Mouse (Mus musculus): Measurements from ENCODE around the gene Ccdc167. TPM values are rescaled to one million over a fixed set of nuclear protein-coding genes. Genes with fewer than 3 reads are reported as not detected.

Gene Ccdc167
- total RNA-seq, 1 experiment = 13.4 TPM

DNA sequence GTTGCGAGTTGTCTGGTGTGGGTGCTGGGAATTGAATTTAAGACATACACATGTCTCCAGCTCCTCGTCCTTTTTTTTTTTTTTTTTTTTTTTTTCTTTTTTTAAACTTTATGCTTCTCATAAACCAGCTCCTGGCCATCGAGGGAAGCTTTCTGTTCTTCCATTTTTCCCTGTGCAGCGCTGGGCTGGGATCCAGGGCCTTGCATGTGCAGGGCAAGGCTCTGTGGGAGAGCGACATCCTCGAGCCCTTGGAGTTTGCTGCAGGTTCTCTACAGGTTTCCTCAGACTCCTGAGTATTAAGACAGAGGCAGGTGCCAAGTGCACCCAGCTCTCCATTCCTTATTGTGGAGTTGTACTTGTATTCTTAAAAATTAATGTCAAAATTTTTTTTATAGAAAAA is 54.7 kb downstream of the Ccdc167 start:
- H3K9ac ChIP-seq (ENCODE audit: insufficient read depth, low read depth, low read length, poor library complexity, severe bottlenecking) = no peak overlapping the region
- DNase-seq (ENCODE audit: low read depth, low spot score) = no peak
- H3K9me3 ChIP-seq (ENCODE audit: control insufficient read depth, insufficient read depth, low read depth, low read length) = no peaks in the 10 kb centered on the region
- in situ Hi-C loops (cut with MboI; ENCODE audit: low sequenced_read_pairs in 2 of 2, unreplicated experiment in 2 of 2) = no loop called here
- peaks cover 11% of the 10 kb centered on the region; the same call in 1 of the 2 replicates for H3K36me3 ChIP-seq (ENCODE audit: control insufficient read depth, insufficient read depth, low read length, poor library complexity, severe bottlenecking)
- H3K4me3 ChIP-seq (ENCODE audit: insufficient read depth in 1 of 2, low read depth in 1 of 2, low read length in 2 of 2, poor library complexity in 1 of 2, severe bottlenecking in 1 of 2) = no peak overlapping the region
- H3K4me1 ChIP-seq (ENCODE audit: control insufficient read depth in 2 of 2, insufficient read depth in 2 of 2, low read length in 2 of 2, poor library complexity in 1 of 2) = peaks cover 0 to 4% of the 10 kb centered on the region in 2 experiments; a peak in 1 of 4 replicates
- 0 out of 2 replicates have a peak, but pooled peaks have one; percentile 55 for TF ChIP-seq ZNF384 (IDR thresholded peaks at IDR 0.05; ENCODE audit: low read depth, low read length)
- TF ChIP-seq ZC3H11A (IDR thresholded peaks at IDR 0.05; ENCODE audit: borderline replicate concordance, low read depth, low read length) = no peak
- H3K27ac ChIP-seq (ENCODE audit: insufficient read depth, low read depth, low read length, poor library complexity, severe bottlenecking) = no peak overlapping the region

GRCm38 (mm10) chr17:29660762-29661391 is 56.0 kb downstream of the Ccdc167 start:
- no peak for DNase-seq (ENCODE audit: low read depth, low spot score)
- Histone ChIP-seq H3K27ac (ENCODE audit: insufficient read depth, low read depth, low read length, poor library complexity, severe bottlenecking) (peak overlapping the region; percentile 69), H3K4me3 (ENCODE audit: insufficient read depth in 1 of 2, low read depth in 1 of 2, low read length in 2 of 2, poor library complexity in 1 of 2, severe bottlenecking in 1 of 2) (peak overlapping the region; percentile 95 to 99), H3K9me3 (ENCODE audit: control insufficient read depth, insufficient read depth, low read depth, low read length) (no peaks in the 10 kb centered on the region), H3K4me1 (ENCODE audit: control insufficient read depth in 2 of 2, insufficient read depth in 2 of 2, low read length in 2 of 2, poor library complexity in 1 of 2) (peaks cover 0 to 4% of the 10 kb centered on the region in 2 experiments; a peak in 1 of 4 replicates), H3K36me3 (ENCODE audit: control insufficient read depth, insufficient read depth, low read length, poor library complexity, severe bottlenecking) (peaks cover 8% of the 10 kb centered on the region; the same call in 1 of the 2 replicates), H3K9ac (ENCODE audit: insufficient read depth, low read depth, low read length, poor library complexity, severe bottlenecking) (peak overlapping the region; percentile 96)
- no peak for TF ChIP-seq CHD2 (IDR thresholded peaks at IDR 0.05; ENCODE audit: low read depth, low read length)
- in situ Hi-C loops (cut with MboI; ENCODE audit: low sequenced_read_pairs in 2 of 2, unreplicated experiment in 2 of 2) = no loop called here

GRCm38 (mm10) chr17:29660076-29660761 is 56.6 kb downstream of the Ccdc167 start, which contains the start of gene Cmtr1:
Gene Cmtr1, plus strand, starts transcription at chr17:29660595.
- peak within 1 kb of the TSS; percentile 95 to 99 for H3K4me3 ChIP-seq (ENCODE audit: insufficient read depth in 1 of 2, low read depth in 1 of 2, low read length in 2 of 2, poor library complexity in 1 of 2, severe bottlenecking in 1 of 2)
- peaks cover 0 to 4% of the 10 kb centered on the region in 2 experiments; a peak in 1 of 4 replicates for H3K4me1 ChIP-seq (ENCODE audit: control insufficient read depth in 2 of 2, insufficient read depth in 2 of 2, low read length in 2 of 2, poor library complexity in 1 of 2)
- H3K27ac ChIP-seq (ENCODE audit: insufficient read depth, low read depth, low read length, poor library complexity, severe bottlenecking) = peak within 1 kb of the TSS; percentile 69
- TF ChIP-seq CHD2 (IDR thresholded peaks at IDR 0.05; ENCODE audit: low read depth, low read length) (no peak), ZC3H11A (IDR thresholded peaks at IDR 0.05; ENCODE audit: borderline replicate concordance, low read depth, low read length) (no peak), HCFC1 (IDR thresholded peaks at IDR 0.05; ENCODE audit: borderline replicate concordance, insufficient read depth, low read length) (peak; percentile 77), ZNF384 (IDR thresholded peaks at IDR 0.05; ENCODE audit: low read depth, low read length) (no peak)
- H3K9ac ChIP-seq (ENCODE audit: insufficient read depth, low read depth, low read length, poor library complexity, severe bottlenecking) = peak within 1 kb of the TSS; percentile 96
- H3K36me3 ChIP-seq (ENCODE audit: control insufficient read depth, insufficient read depth, low read length, poor library complexity, severe bottlenecking) = peaks cover 8% of the 10 kb centered on the region; the same call in 1 of the 2 replicates
- H3K9me3 ChIP-seq (ENCODE audit: control insufficient read depth, insufficient read depth, low read depth, low read length) = no peaks in the 10 kb centered on the region
- DNase-seq (ENCODE audit: low read depth, low spot score) = peak; percentile 87
- in situ Hi-C loops (cut with MboI; ENCODE audit: low sequenced_read_pairs in 2 of 2, unreplicated experiment in 2 of 2) = no loop called here

GRCm38 (mm10) chr17:29658249-29658648 is 58.6 kb downstream of the Ccdc167 start:
- DNase-seq (ENCODE audit: low read depth, low spot score) = no peak
- peaks cover 4% of the 10 kb centered on the region; the same call in 1 of the 2 replicates for H3K36me3 ChIP-seq (ENCODE audit: control insufficient read depth, insufficient read depth, low read length, poor library complexity, severe bottlenecking)
- no peak overlapping the region for H3K4me3 ChIP-seq (ENCODE audit: insufficient read depth in 1 of 2, low read depth in 1 of 2, low read length in 2 of 2, poor library complexity in 1 of 2, severe bottlenecking in 1 of 2)
- H3K9me3 ChIP-seq (ENCODE audit: control insufficient read depth, insufficient read depth, low read depth, low read length) = no peaks in the 10 kb centered on the region
- in situ Hi-C loops (cut with MboI; ENCODE audit: low sequenced_read_pairs in 2 of 2, unreplicated experiment in 2 of 2) = no loop called here
- no peak overlapping the region for H3K9ac ChIP-seq (ENCODE audit: insufficient read depth, low read depth, low read length, poor library complexity, severe bottlenecking)
- peaks cover 0 to 4% of the 10 kb centered on the region in 2 experiments; a peak in 1 of 4 replicates for H3K4me1 ChIP-seq (ENCODE audit: control insufficient read depth in 2 of 2, insufficient read depth in 2 of 2, low read length in 2 of 2, poor library complexity in 1 of 2)
- TF ChIP-seq HCFC1 (IDR thresholded peaks at IDR 0.05; ENCODE audit: borderline replicate concordance, insufficient read depth, low read length) = no peak
- no peak overlapping the region for H3K27ac ChIP-seq (ENCODE audit: insufficient read depth, low read depth, low read length, poor library complexity, severe bottlenecking)

DNA sequence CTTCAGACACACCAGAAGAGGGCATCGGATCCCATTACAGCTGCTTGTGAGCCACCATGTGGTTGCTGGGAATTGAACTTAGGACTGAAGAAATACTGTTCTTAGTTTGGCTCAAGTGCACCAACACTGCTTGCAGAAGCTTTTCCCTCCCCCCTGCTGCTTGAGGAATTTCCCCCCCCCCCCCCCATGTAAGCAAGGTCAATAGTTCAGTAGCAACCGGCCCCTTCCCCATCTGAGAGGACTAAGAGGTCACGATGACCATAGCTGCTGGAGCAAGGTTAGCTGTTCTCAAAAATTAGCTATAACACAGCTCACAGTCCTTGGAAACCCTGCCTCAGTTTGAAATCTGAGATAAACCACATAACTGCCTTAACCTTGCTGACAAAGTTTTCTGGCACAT is 74.6 kb downstream of the Ccdc167 start:
- H3K27ac ChIP-seq (ENCODE audit: insufficient read depth, low read depth, low read length, poor library complexity, severe bottlenecking) = no peak overlapping the region; the same call in 1 of the 2 replicates
- DNase-seq (ENCODE audit: low read depth, low spot score) = no peak
- no peak for TF ChIP-seq HCFC1 (IDR thresholded peaks at IDR 0.05; ENCODE audit: borderline replicate concordance, insufficient read depth, low read length)
- TF ChIP-seq ZNF384 (IDR thresholded peaks at IDR 0.05; ENCODE audit: low read depth, low read length) = no peak
- no peak for TF ChIP-seq CHD2 (IDR thresholded peaks at IDR 0.05; ENCODE audit: low read depth, low read length)
- TF ChIP-seq MAFK (IDR thresholded peaks at IDR 0.05; ENCODE audit: insufficient read depth, low read depth, low read length) = no peak
- no peak for TF ChIP-seq ZC3H11A (IDR thresholded peaks at IDR 0.05; ENCODE audit: borderline replicate concordance, low read depth, low read length)
- H3K4me3 ChIP-seq (ENCODE audit: insufficient read depth in 1 of 2, low read depth in 1 of 2, low read length in 2 of 2, poor library complexity in 1 of 2, severe bottlenecking in 1 of 2) = no peak overlapping the region
- peaks cover 16% of the 10 kb centered on the region; the same call in 1 of the 2 replicates for H3K36me3 ChIP-seq (ENCODE audit: control insufficient read depth, insufficient read depth, low read length, poor library complexity, severe bottlenecking)
- H3K4me1 ChIP-seq (ENCODE audit: control insufficient read depth in 2 of 2, insufficient read depth in 2 of 2, low read length in 2 of 2, poor library complexity in 1 of 2) = peaks cover 0 to 30% of the 10 kb centered on the region in 2 experiments; a peak in 2 of 4 replicates
- no peak overlapping the region for H3K9ac ChIP-seq (ENCODE audit: insufficient read depth, low read depth, low read length, poor library complexity, severe bottlenecking)
- H3K9me3 ChIP-seq (ENCODE audit: control insufficient read depth, insufficient read depth, low read depth, low read length) = no peaks in the 10 kb centered on the region
- in situ Hi-C loops (cut with MboI; ENCODE audit: low sequenced_read_pairs in 2 of 2, unreplicated experiment in 2 of 2) = no loop called here
